Comparison of ENCODE assay signal across 24 mouse cellular contexts in genomic region chr2:32275823-32276222, GRCm38 (mm10).
"Had no signal": no experiment of that assay in that cellular context is flagged by ENCODE, and none has a peak within 500 bp of the region (broad histone marks: within the 10 kb centered on the region; RNA-seq: fewer than 3 reads in every experiment).

No protein-coding gene starts in this region.

- ATAC-seq: hindbrain, embryonic 16.5 days; inflammation-experienced regulatory T-cells, adult 6 months; intestine, embryonic 16.5 days had no signal

- H3K4me2 ChIP-seq: heart, embryonic 12.5 days; hindbrain, embryonic 12.5 days; hindbrain, embryonic 14.5 days; limb, embryonic 12.5 days had no signal

- DNase-seq: gastrocnemius, adult 2 months; gastrocnemius, postnatal 10 days; gastrocnemius, postnatal 25 days; heart, adult 18-20 months; heart, postnatal 10 days; heart, postnatal 4 days; kidney, adult 8-10 months; kidney, postnatal 10 days; kidney, postnatal 25 days; kidney, postnatal 4 days; layer of hippocampus, adult 9-11 months; liver had no signal

- H3K27ac ChIP-seq: gastrocnemius, adult 2 months; heart, embryonic 10.5 days; hindbrain, embryonic 10.5 days; hindbrain, embryonic 12.5 days; hindbrain, embryonic 14.5 days; left cerebral cortex, adult 2 months; limb, embryonic 10.5 days; limb, embryonic 12.5 days; liver, embryonic 14.5 days had no signal

- H3K4me3 ChIP-seq: gastrocnemius, adult 2 months; heart, embryonic 10.5 days; heart, embryonic 12.5 days; hindbrain, embryonic 10.5 days; hindbrain, embryonic 12.5 days; left cerebral cortex, adult 2 months; limb, embryonic 10.5 days; limb, embryonic 12.5 days had no signal

- H3K27me3 ChIP-seq: heart, embryonic 12.5 days; hindbrain, embryonic 12.5 days; limb, embryonic 12.5 days had no signal

- H3K9me3 ChIP-seq: heart, embryonic 10.5 days; heart, embryonic 12.5 days; hindbrain, embryonic 10.5 days; hindbrain, embryonic 12.5 days; limb, embryonic 10.5 days; limb, embryonic 12.5 days had no signal

- H3K9ac ChIP-seq: heart, embryonic 12.5 days; hindbrain, embryonic 12.5 days; hindbrain, embryonic 14.5 days; limb, embryonic 12.5 days; liver, embryonic 14.5 days had no signal

- H3K4me1 ChIP-seq: heart, embryonic 10.5 days; heart, embryonic 12.5 days; hindbrain, embryonic 10.5 days; hindbrain, embryonic 12.5 days; limb, embryonic 10.5 days; limb, embryonic 12.5 days had no signal
